Comparison of ENCODE assay signal across 9 mouse cellular contexts in the genomic region with DNA sequence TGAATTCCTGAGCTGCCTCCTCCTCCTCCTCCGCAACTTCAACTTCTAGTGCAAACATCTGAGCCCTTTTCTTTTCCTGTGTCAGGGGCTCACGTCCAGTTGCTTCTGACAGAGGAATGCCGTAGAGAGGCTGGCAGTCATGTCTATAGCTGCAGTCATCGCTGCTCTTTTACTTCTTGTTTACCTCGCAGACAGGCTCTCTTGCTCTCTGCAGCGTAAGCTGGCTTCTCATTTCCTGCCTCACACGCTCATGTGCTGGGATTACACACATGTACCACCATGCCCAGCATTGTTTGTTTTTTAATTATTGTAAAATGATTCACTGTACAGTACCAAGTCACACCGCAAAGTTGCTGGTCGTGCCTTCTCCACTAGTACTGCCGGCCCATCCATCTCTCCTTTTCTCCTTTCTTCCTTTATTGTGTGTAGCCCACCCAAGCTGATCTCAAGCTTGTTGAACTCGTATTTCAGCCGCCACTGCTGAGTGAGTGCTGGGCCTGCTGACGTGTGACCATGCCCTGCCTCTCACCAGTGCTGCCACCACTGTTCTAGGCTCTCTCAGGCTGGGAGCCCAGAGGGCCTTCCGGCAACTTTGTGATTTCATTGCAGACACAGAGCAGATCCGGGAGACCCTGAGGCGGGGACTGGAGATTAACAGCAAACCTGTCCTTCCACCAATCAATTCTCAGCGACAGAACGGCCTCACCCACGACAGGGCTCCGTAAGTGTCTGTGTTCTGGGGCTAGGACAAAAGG. TPM values are rescaled to one million over a fixed set of nuclear protein-coding genes. Genes with fewer than 3 reads are reported as not detected.
DNase-seq lines count a peak whose midpoint lies in the region; ATAC-seq and TF ChIP-seq lines count a peak whose summit lies in the region.
"Had no signal": no experiment of that assay in that cellular context is flagged by ENCODE, and none has a peak within 500 bp of the region (broad histone marks: within the 10 kb centered on the region; RNA-seq: fewer than 3 reads in every experiment).

No protein-coding gene starts in this region.

- H3K9ac ChIP-seq in lung, embryonic 16.5 days (ENCODE audit: low read length): peak overlapping the region; percentile 39

- H3K4me1 ChIP-seq in lung, embryonic 16.5 days (replicated peaks; ENCODE audit: control insufficient read depth, insufficient read depth, low read length): peaks cover 53% of the 10 kb centered on the region

- peak; percentile 32 for ATAC-seq in lung, embryonic 16.5 days (ENCODE audit: low read depth)

- WGBS in lung, embryonic 16.5 days: 20% methylated on average over 20 of the region's 20 CpGs

- DNase-seq in gastrocnemius, adult 2 months: no peak
- DNase-seq in gastrocnemius, postnatal 4 days (ENCODE audit: low spot score in 2 of 2): no peak
- peak; percentile 26 for DNase-seq in thymus, postnatal 14 days
- DNase-seq in thymus, postnatal 25 days: no peak
- no peak for DNase-seq in frontal cortex, adult 2 months (ENCODE audit: extremely low spot score in 1 of 2, low spot score in 1 of 2)
- no peak for DNase-seq in right cerebral cortex, postnatal 25 days
- no peak for DNase-seq in right cerebral cortex, postnatal 14 days
- DNase-seq: thymus, postnatal 36 days had no signal

- H3K4me2 ChIP-seq in lung, embryonic 16.5 days (ENCODE audit: low read depth, low read length): no peak overlapping the region

- H3K9me3 ChIP-seq in lung, embryonic 16.5 days (ENCODE audit: control insufficient read depth, low read length): no peaks in the 10 kb centered on the region

- TF ChIP-seq CTCF in gastrocnemius, adult 2 months (IDR thresholded peaks at IDR 0.05): no peak

- 0 out of 2 replicates have a peak, but pooled peaks cover 2% of the 10 kb centered on the region for H3K36me3 ChIP-seq in lung, embryonic 16.5 days (ENCODE audit: control insufficient read depth, insufficient read depth, low read length)

- H3K4me3 ChIP-seq in gastrocnemius, adult 2 months: peak overlapping the region; percentile 23; the same call in 1 of the 2 replicates
- H3K4me3 ChIP-seq in lung, embryonic 16.5 days (ENCODE audit: low read length): no peak overlapping the region

- H3K27ac ChIP-seq in gastrocnemius, adult 2 months: peak overlapping the region; percentile 82
- peak overlapping the region; percentile 75 for H3K27ac ChIP-seq in lung, embryonic 16.5 days (ENCODE audit: low read length)

- intact Hi-C loops in gastrocnemius, adult 2 months (cut with DNase I): no loop called here

- no peaks in the 10 kb centered on the region for H3K27me3 ChIP-seq in lung, embryonic 16.5 days (ENCODE audit: control insufficient read depth, insufficient read depth, low read depth, low read length)

RNA-seq across cellular contexts. Expression of gene Trim8, which starts 47.2 kb away (rescaled TPM):
- 10 to 100 TPM; 20.2 to 20.7 TPM for total RNA-seq in gastrocnemius, adult 2 months (2021)
- total RNA-seq in gastrocnemius, postnatal 4 days (2021): 10 to 100 TPM; 40.4 to 41.4 TPM
- 22.4 and 24.9 TPM in 2 replicates for polyA plus RNA-seq in lung, embryonic 16.5 days (2015; fragmentation: Nextera tagmentation; extraction: Ambion mirVana)
- 58.6 and 60.6 TPM in 2 replicates for polyA plus RNA-seq in frontal cortex, adult 2 months (2012; rRNA removed)

RNA-seq across cellular contexts. Expression of gene Sufu, which starts 57.6 kb away (rescaled TPM):
- 1 to 10 TPM; 5.1 to 6.1 TPM for total RNA-seq in gastrocnemius, adult 2 months (2021)
- total RNA-seq in gastrocnemius, postnatal 4 days (2021): 10 to 100 TPM; 20.1 to 23.5 TPM
- 28.1 and 33.8 TPM in 2 replicates for polyA plus RNA-seq in lung, embryonic 16.5 days (2015; fragmentation: Nextera tagmentation; extraction: Ambion mirVana)
- polyA plus RNA-seq in frontal cortex, adult 2 months (2012; rRNA removed): 10.5 and 12.4 TPM in 2 replicates

RNA-seq across cellular contexts. Expression of gene Actr1a, which starts 58.8 kb away (rescaled TPM):
- total RNA-seq in gastrocnemius, adult 2 months (2021): 10 to 100 TPM; 59.8 to 61.0 TPM
- total RNA-seq in gastrocnemius, postnatal 4 days (2021): 10 to 100 TPM; 80.8 to 88.7 TPM
- polyA plus RNA-seq in lung, embryonic 16.5 days (2015; fragmentation: Nextera tagmentation; extraction: Ambion mirVana): 132 and 137 TPM in 2 replicates
- polyA plus RNA-seq in frontal cortex, adult 2 months (2012; rRNA removed): 173 and 175 TPM in 2 replicates
